Mouse (Mus musculus) R1 (cell line): Measurements from ENCODE around the gene Gm20671.
"Not testable (repeated sequence)": the region's sequence is repeated elsewhere in the genome, so short reads cannot be mapped to it uniquely, and the experiment has no call there.

Source experiments
- DNase-seq: peaks from one replicate; pipeline ENCODE4 v3.0.0-alpha.2; 2018; ENCODE audit warnings: low read depth, low spot score

Gm20671 gene

GRCm38 (mm10) chr5:32827009-32827408 is at the start of gene Gm20671:
Gene Gm20671, minus strand, starts transcription at chr5:32827109.
- no peak for DNase-seq

GRCm38 (mm10) chr5:32872346-32872745 is 45.4 kb upstream of the Gm20671 start:
- no peak for DNase-seq

- DNase-seq = no peak
These were observed 42.6 kb upstream of the Gm20671 start for GRCm38 (mm10) chr5:32869389-32870024.

GRCm38 (mm10) chr5:32863253-32864228 is 36.6 kb upstream of the Gm20671 start, which contains the start of gene Depdc5:
Gene Depdc5, plus strand, starts transcription at chr5:32863701.
- DNase-seq = peak; percentile 95

GRCm38 (mm10) chr5:32862469-32863132 is 35.7 kb upstream of the Gm20671 start:
- DNase-seq = no peak

- no peak for DNase-seq
These were observed 34.2 kb upstream of the Gm20671 start for GRCm38 (mm10) chr5:32861082-32861481.

- DNase-seq = peak; percentile 68
These were observed 30.9 kb upstream of the Gm20671 start for GRCm38 (mm10) chr5:32857781-32858220.

- not testable (repeated sequence) for DNase-seq
These were observed 28.4 kb upstream of the Gm20671 start for GRCm38 (mm10) chr5:32855274-32855673.

GRCm38 (mm10) chr5:32854818-32855217 is 27.9 kb upstream of the Gm20671 start:
- no peak for DNase-seq

GRCm38 (mm10) chr5:32853731-32854507 is 27.0 kb upstream of the Gm20671 start, which contains the start of gene Prr14l:
Gene Prr14l, minus strand, starts transcription at chr5:32854256.
- DNase-seq = peak; percentile 95

GRCm38 (mm10) chr5:32852026-32852425 is 25.1 kb upstream of the Gm20671 start:
- no peak for DNase-seq

- not testable (repeated sequence) for DNase-seq
These were observed 22.7 kb upstream of the Gm20671 start for GRCm38 (mm10) chr5:32849580-32849979.

GRCm38 (mm10) chr5:32849178-32849577 is 22.3 kb upstream of the Gm20671 start:
- DNase-seq = no peak

GRCm38 (mm10) chr5:32840029-32840428 is 13.1 kb upstream of the Gm20671 start:
- DNase-seq = no peak

- DNase-seq = no peak
These were observed 10.1 kb upstream of the Gm20671 start for GRCm38 (mm10) chr5:32836976-32837375.

- DNase-seq = no peak
These were observed 7.6 kb upstream of the Gm20671 start for GRCm38 (mm10) chr5:32834497-32834896.

GRCm38 (mm10) chr5:32830054-32830453 is 3.1 kb upstream of the Gm20671 start:
- DNase-seq = no peak

- not testable (repeated sequence) for DNase-seq
These were observed 1.9 kb upstream of the Gm20671 start for GRCm38 (mm10) chr5:32828766-32829165.

- DNase-seq = no peak
These were observed 6.4 kb downstream of the Gm20671 start for GRCm38 (mm10) chr5:32820471-32820870.

GRCm38 (mm10) chr5:32815396-32815795 is 11.5 kb downstream of the Gm20671 start:
- no peak for DNase-seq

GRCm38 (mm10) chr5:32786454-32786853 is 40.5 kb downstream of the Gm20671 start:
- not testable (repeated sequence) for DNase-seq
